Mouse (Mus musculus) Patski (cell line): ENCODE data around the gene Tdrd9. TPM values are rescaled to one million over a fixed set of nuclear protein-coding genes. Genes with fewer than 3 reads are reported as not detected.

Source experiments
- ATAC-seq: fragments of 100-300 bp; one replicate; pipeline ENCODE4 v1.8.0; 2021
- CTCF ChIA-PET: fragments of 350-600 bp; sonication (Branson Sonifier 250); formaldehyde crosslinking; loops from one replicate; lab custom pipeline; 2022; ENCODE audit warnings: inconsistent platforms; lab: Charles Lee
- POLR2A ChIA-PET: fragments of 350-600 bp; sonication (Branson Sonifier 250); formaldehyde crosslinking; loops from one replicate; lab custom pipeline; 2022; ENCODE audit warnings: antibody characterized with exemption, inconsistent platforms; lab: Charles Lee
- DNase-seq: peaks from one replicate; pipeline ENCODE4 v3.0.0-alpha.2; 2011; ENCODE audit warnings: low read depth, low spot score
- H3K27me3 ChIP-seq: fragments of 371-371 bp; one replicate; pipeline ENCODE4 v1.5.1; 2021
- CTCF ChIP-seq: fragments of 100-300 bp; IDR thresholded peaks from one replicate; pipeline ENCODE4 v1.5.1; 2021
- in situ Hi-C: fragments of 300-500 bp; cut with MboI; formaldehyde crosslinking; loops from 3 replicates; pipeline ENCODE4 v1.11.1; 2018; ENCODE audit warnings: low pct_unique_long_range_greater_than_20kb, mixed read lengths
- polyA plus RNA-seq: library from polyadenylated mRNA; unstranded; gene quantifications from one replicate; pipeline ENCODE4 v1.2.3, GENCODE M21; 2021

Gene Tdrd9
- polyA plus RNA-seq, 1 experiment from 2014 or later: 0.21 TPM

DNA sequence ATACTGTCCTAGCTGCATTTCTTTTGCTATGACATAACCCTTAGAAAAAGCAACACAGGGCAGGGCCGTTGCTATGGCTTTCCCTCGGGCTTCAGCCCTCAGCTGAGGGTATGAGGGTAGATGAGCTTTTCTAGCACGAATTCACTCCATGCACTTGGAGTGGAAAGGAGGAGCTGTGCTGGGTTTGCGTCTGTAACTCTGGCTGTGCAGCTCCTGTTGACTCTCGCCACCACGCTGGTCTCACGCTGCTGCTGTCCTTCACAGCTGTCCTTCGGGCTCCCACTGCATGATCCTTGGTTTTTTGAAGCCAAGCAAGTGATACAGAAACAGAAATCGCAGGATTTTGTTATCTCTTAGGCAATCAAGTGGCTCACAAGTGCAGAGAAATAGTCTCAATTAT is 15.4 kb downstream of the Tdrd9 start:
- ChIA-PET CTCF (no interaction called here), POLR2A (interaction anchor here (0.8 kb wide), 1 partner anchor 45 kb away, joined by 3 read pairs; no protein-coding TSS in a partner anchor)
- no peak for TF ChIP-seq CTCF
- H3K27me3 ChIP-seq: peaks cover 5% of the 10 kb centered on the region
- in situ Hi-C loops: no loop called here
- ATAC-seq (no peak), DNase-seq (no peak)

DNA sequence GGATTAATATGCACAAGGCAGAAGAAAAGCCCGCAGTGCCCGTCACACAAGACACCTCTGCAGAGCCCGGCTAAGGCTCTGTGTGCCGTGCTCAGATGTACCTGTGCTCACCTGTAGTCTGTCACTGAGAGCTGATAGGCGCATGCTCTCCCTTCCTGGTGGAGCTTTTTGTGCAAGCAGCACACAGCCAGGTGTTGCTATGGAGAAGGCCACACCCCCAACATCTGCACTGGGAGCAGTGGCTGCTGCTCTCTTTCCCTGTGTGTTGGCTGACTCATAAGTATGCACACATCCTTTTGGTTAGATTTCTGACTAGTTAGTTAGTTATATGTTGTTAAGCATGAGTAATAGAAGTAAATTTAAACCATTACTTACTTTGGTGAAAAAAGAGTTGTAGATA is 21.3 kb downstream of the Tdrd9 start:
- H3K27me3 ChIP-seq: no peaks in the 10 kb centered on the region
- DNase-seq (no peak), ATAC-seq (no peak)
- in situ Hi-C loops: no loop called here
- ChIA-PET POLR2A (no interaction called here), CTCF (interaction anchor here (1.0 kb wide), 1 partner anchor 11 kb away, joined by 3 read pairs; the partner anchor contains the start of gene Rd3l)
- no peak for TF ChIP-seq CTCF

DNA sequence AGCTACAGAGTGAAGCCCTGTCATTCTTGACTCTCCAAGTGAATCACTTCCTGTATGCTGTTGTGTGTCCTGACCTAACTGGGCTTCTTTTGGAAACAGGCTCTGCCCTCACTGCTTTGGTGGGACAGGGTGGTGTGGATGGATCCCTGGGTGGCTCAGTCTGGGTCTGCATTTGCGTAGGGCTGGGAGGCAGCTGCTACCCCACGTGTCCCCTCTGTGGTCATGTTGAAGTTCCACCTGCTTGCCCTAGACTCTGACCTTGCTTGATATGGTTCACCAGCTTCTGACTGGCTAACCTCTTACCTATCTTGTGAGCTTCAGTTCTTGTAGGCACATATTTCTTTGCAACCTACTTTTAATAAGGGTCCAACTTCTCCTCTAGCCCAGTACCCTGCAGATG is 23.8 kb downstream of the Tdrd9 start:
- in situ Hi-C loops: no loop called here
- POLR2A ChIA-PET: no interaction called here
- no peaks in the 10 kb centered on the region for H3K27me3 ChIP-seq
- TF ChIP-seq CTCF: no peak
- ATAC-seq (no peak), DNase-seq (no peak)
- CTCF ChIA-PET: no interaction called here

DNA sequence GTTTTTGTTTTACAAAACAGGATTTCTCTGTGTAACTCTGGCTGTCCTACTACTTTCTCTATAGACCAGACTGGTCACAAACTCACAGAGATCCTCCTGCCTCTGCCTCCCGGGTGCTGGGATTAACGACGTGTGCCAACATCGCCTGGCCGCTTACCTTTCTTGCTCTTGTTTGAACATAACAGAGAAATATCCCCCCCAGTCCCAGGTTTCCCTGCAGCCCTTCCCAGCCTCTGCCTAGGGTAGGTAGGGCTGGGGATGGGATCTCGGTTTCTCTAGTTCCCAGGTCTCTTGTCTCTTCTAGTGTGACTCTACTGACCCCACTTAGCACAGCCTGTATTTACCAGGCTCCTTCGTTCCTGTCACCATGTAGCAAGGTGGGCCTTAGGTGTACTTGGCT is 28.4 kb downstream of the Tdrd9 start:
- CTCF ChIA-PET: no interaction called here
- H3K27me3 ChIP-seq: peaks cover 8% of the 10 kb centered on the region
- no peak for ATAC-seq
- POLR2A ChIA-PET: no interaction called here
- DNase-seq: no peak
- in situ Hi-C loops: no loop called here
- no peak for TF ChIP-seq CTCF

DNA sequence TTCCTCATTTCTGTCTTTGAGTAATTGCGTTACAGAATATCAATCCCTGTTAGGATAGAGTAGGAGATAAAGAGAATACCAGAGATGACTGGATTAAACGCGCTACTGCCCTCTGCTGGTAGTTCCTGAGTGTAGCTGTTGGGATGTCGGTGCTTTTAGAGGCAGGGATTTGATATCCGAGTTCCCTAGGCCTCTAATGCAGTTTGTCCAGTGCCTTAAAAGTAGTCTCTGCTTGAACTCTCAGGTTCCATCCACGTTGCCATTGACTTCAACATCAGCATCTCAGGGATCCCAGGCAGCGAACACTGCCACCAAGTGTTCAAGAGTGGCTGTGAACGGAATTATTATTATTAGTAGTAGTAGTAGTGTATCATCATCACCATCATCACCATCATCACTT is 29.9 kb downstream of the Tdrd9 start:
- peak; percentile 72 for TF ChIP-seq CTCF
- in situ Hi-C loops: no loop called here
- ChIA-PET POLR2A (no interaction called here), CTCF (interaction anchor here (0.7 to 1.7 kb wide), 6 partner anchors 10 to 262 kb away, joined by 3 to 5 read pairs (median 3); no protein-coding TSS in a partner anchor)
- DNase-seq: no peak
- peaks cover 8% of the 10 kb centered on the region for H3K27me3 ChIP-seq
- no peak for ATAC-seq

DNA sequence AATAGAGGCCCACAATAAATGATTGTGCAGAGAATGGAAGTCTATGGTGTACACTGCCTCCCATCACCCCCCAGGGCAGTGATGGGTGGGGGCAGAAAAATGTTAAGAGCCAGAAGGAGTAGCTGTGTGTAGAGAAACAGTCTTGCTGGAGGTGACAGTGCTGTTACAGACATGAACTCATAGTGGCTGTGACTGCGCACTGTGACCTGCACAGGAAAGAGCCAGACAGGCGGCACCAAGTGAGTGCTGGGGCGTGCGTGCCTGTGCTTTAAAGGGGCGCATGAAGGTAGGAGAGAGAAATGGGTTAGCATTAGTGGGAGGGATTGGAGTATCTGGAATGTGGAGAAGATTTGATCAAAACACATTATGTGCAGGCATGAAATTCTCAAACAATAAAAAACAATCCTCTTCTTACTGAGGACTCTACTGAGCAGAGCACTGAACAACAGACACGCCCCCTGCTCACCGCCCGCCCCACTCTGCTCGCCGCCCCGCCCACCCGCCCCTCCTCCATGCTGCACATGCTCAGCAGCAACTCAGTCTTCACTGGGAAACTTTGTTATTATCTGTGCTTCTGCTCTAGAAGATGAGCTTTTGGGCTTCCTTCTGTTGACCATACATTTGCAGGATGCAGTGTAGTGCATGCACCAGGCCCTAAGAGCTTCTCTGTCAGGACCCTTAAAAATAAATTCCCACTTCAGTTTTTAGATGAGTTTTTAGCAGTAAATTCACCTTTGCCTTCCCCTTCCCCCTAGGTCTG is 41.3 kb downstream of the Tdrd9 start:
- TF ChIP-seq CTCF: no peak
- CTCF ChIA-PET: no interaction called here
- ATAC-seq: no peak
- DNase-seq: no peak
- in situ Hi-C loops: no loop called here
- POLR2A ChIA-PET: no interaction called here
- H3K27me3 ChIP-seq: no peaks in the 10 kb centered on the region

DNA sequence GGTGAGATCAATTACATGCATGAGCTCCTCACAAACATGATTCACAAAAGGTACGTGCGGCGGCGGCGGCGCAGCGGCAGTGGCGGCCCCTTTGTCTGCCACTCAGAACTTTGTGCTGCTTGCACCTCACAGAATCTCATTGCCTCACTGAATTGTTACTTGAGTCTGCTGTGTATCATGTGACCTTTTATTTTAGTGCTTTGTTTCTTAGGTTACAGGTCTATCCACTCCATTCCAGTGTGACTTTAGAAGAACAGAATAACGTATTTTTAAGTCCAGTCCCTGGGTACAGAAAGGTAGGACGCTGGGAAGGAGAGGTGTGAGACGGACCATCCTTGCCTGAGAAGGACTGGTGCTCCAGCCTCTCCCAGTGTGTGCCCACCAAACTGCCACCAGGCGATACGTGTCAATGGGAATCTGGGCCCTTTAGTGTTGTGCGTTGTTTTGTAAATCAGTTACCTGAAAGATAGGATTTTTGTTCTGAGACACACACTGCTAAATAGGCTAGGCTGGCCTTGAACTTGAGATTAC is 42.0 kb downstream of the Tdrd9 start:
- in situ Hi-C loops: no loop called here
- H3K27me3 ChIP-seq: no peaks in the 10 kb centered on the region
- no peak for DNase-seq
- no peak for TF ChIP-seq CTCF
- no peak for ATAC-seq
- POLR2A ChIA-PET: no interaction called here
- CTCF ChIA-PET: no interaction called here

DNA sequence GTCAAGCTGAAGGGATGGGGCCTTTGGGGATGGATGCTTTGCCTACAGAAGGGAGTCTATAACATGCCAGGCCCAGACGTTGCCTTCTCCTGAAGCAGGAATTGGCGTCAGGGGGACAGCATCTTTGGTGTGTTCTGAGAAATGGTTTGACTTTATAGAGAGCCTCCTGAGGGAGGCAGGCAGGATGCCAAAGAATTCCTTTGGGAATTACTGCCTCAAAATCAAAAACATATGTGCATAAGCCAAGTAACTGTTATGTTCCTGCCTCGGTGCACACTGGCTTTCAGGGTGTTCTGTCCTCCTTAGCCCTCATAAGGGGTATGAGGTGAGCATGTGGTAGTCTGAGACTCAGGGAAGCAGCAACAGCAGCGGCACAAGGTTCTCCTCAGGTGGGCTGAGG is 45.0 kb downstream of the Tdrd9 start:
- ATAC-seq (no peak), DNase-seq (no peak)
- in situ Hi-C loops: no loop called here
- ChIA-PET CTCF (no interaction called here), POLR2A (no interaction called here)
- no peaks in the 10 kb centered on the region for H3K27me3 ChIP-seq
- no peak for TF ChIP-seq CTCF

DNA sequence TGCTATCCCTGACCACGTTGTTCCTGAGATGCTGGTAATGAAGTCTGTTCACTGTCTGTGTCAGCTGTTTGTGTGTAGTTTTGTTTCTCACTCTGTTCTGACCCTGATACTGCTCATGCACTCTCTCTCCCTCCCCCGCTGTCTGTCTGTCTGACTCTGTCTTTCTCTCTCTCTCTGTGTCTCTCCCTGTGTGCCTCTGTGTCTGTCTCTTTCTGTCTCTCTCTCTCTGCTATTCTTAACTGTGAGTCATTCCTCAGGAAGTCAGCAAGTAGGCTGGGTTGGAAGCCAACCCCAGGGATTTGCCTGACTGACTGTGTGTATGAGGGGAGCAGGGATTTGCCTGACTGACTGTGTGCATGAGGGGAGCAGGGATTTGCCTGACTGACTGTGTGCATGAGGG is 51.9 kb downstream of the Tdrd9 start:
- in situ Hi-C loops: no loop called here
- POLR2A ChIA-PET: interaction anchor here (0.7 kb wide), 1 partner anchor 408 kb away, joined by 3 read pairs; no protein-coding TSS in a partner anchor

DNA sequence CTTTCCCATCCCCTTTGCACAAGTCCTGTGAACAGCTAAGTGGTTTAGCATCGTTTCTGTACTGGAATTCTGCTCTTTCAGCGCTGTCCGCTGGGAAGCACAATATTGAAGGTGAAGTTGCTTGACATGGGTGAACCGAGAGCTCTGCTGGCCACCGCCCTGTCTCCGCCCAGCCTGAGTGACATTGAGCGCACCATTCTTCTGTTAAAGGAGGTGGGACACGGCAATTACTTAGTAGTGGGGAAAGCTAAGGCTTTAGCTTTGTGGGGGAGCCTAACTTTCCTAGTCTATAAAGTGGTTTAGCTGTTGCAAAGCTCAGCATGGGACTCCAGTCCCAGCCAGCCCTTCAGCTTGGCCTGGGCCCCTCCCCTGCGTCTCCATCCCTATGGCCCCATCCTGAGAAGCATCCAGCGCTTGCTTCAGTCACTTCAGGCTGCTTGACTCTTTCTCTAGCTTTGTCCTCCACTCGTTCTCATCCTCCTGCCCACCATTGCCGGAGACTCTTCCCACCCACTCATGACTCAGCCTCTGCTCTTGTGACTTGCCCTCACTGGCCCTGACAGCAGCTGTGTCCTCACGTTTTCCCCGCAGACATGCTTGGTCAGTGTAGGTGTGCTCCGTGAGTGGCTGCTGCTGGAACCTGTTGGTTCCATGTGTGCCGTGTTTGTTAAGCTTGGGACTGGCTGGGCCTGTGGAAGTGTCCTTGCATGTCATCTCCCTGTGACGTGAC is 53.4 kb downstream of the Tdrd9 start:
- in situ Hi-C loops: no loop called here
- ChIA-PET CTCF (no interaction called here), POLR2A (no interaction called here)
- no peak for ATAC-seq
- no peaks in the 10 kb centered on the region for H3K27me3 ChIP-seq
- TF ChIP-seq CTCF: no peak
- no peak for DNase-seq

More for the DNA sequence above, 51.9 kb downstream of the Tdrd9 start:
- CTCF ChIA-PET: no interaction called here
- TF ChIP-seq CTCF: no peak
- DNase-seq (no peak), ATAC-seq (no peak)
- no peaks in the 10 kb centered on the region for H3K27me3 ChIP-seq

DNA sequence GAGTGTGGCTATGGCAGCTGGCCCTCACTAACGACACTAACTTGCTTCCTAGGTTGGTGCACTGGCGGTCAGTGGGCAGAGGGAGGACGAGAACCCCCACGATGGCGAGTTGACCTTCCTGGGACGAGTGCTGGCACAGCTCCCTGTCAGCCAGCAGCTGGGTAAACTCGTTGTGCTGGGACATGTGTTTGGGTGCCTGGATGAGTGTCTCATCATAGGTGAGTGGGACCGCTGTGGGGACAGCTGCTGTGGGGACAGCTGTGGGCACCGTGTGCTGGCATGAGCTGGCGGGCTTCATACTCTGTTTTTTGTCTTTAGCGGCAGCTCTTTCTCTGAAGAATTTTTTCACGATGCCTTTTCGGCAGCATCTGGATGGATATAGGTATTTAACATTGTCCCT is 54.1 kb downstream of the Tdrd9 start:
- in situ Hi-C loops: no loop called here
- POLR2A ChIA-PET: no interaction called here
- ATAC-seq: no peak

More for the DNA sequence above, 54.1 kb downstream of the Tdrd9 start:
- CTCF ChIA-PET: no interaction called here
- no peak for TF ChIP-seq CTCF
- no peaks in the 10 kb centered on the region for H3K27me3 ChIP-seq
- no peak for DNase-seq
